Mouse (Mus musculus) cerebellum, adult 2 months (tissue): ENCODE results near the gene Mphosph9. TPM values are rescaled to one million over a fixed set of nuclear protein-coding genes. Genes with fewer than 3 reads are reported as not detected.

ENCODE experiments used
- DNase-seq, 2 experiments: peaks; one replicate each; pipeline ENCODE4 v3.0.0; 2021
- H3K27ac ChIP-seq: fragments of 200-500 bp; 2 replicates; pipeline ENCODE4 v1.5.1; 2012; ENCODE audit warnings: low read length, control low read depth, inconsistent platforms; ENCODE audit not compliant: insufficient read depth
- H3K27me3 ChIP-seq: fragments of 200-500 bp; 2 replicates; pipeline ENCODE4 v1.6.1; 2012; ENCODE audit warnings: inconsistent platforms, mild to moderate bottlenecking, low read length, moderate library complexity; ENCODE audit not compliant: control insufficient read depth, insufficient read depth
- H3K4me1 ChIP-seq: fragments of 200-500 bp; 2 replicates; pipeline ENCODE4 v1.6.1; 2011; ENCODE audit warnings: low read length; ENCODE audit not compliant: control insufficient read depth, insufficient read depth
- H3K4me3 ChIP-seq: fragments of 200-500 bp; replicated peaks from 2 replicates; pipeline ENCODE3; 2011; ENCODE audit warnings: mild to moderate bottlenecking, low read depth, low read length, control low read depth; ENCODE audit not compliant: insufficient read depth
- CTCF ChIP-seq: fragments of 200-500 bp; IDR thresholded peaks from 2 replicates; pipeline ENCODE4 v1.5.1; 2011; ENCODE audit warnings: low read depth, mild to moderate bottlenecking, control low read depth, low read length, moderate library complexity, borderline replicate concordance; ENCODE audit not compliant: insufficient read depth
- POLR2A ChIP-seq: fragments of 200-500 bp; IDR thresholded peaks from 2 replicates; pipeline ENCODE4 v1.6.1; 2011; ENCODE audit warnings: low read length, control low read depth, borderline replicate concordance; ENCODE audit not compliant: insufficient read depth
- WGBS: fragments of 180-500 bp; shearing (Covaris S2); methylation state at CpG from one replicate; pipeline ENCODE4 v1.1.7; 2018; 5-methylcytosine and 5-hydroxymethylcytosine counted together
- polyA plus RNA-seq: library from polyadenylated mRNA; depleted of rRNA; stranded (reverse); fragments of >200 nt; gene quantifications from 2 replicates; pipeline ENCODE4 v1.2.3, GENCODE M21; 2012

Mphosph9 gene
- polyA plus RNA-seq, 1 experiment = 27.2 TPM

- Histone ChIP-seq H3K27me3 (no peaks in the 10 kb centered on the region), H3K4me1 (peaks cover 29% of the 10 kb centered on the region), H3K4me3 (no peak overlapping the region), H3K27ac (no peak overlapping the region)
- no peak for TF ChIP-seq POLR2A
- TF ChIP-seq CTCF = no peak
- 73% methylated on average over 10 of the region's 10 CpGs for WGBS
- DNase-seq = no peak
Measured at GRCm38 (mm10) chr5:124215647-124216046, 112.1 kb downstream of the Mphosph9 start.

GRCm38 (mm10) chr5:124214516-124215145 lies 113.1 kb downstream of the Mphosph9 start:
- WGBS = 74% methylated on average over 14 of the region's 14 CpGs

GRCm38 (mm10) chr5:124213588-124214469 lies 113.9 kb downstream of the Mphosph9 start:
- Histone ChIP-seq H3K4me3 (no peak overlapping the region), H3K27me3 (no peaks in the 10 kb centered on the region), H3K4me1 (peaks cover 37% of the 10 kb centered on the region), H3K27ac (no peak overlapping the region; the same call in 1 of the 2 replicates)
- 82% methylated on average over 13 of the region's 13 CpGs for WGBS
- TF ChIP-seq POLR2A (no peak), CTCF (no peak)
- DNase-seq = no peak

More at GRCm38 (mm10) chr5:124214516-124215145, 113.1 kb downstream of the Mphosph9 start:
- no peak for TF ChIP-seq CTCF
- no peak for TF ChIP-seq POLR2A
- DNase-seq = no peak
- Histone ChIP-seq H3K27ac (no peak overlapping the region), H3K27me3 (no peaks in the 10 kb centered on the region), H3K4me1 (peaks cover 38% of the 10 kb centered on the region), H3K4me3 (no peak overlapping the region)

GRCm38 (mm10) chr5:124211669-124212068 lies 116.1 kb downstream of the Mphosph9 start:
- peaks cover 26% of the 10 kb centered on the region for H3K4me1 ChIP-seq
- H3K27me3 ChIP-seq = no peaks in the 10 kb centered on the region
- no peak for TF ChIP-seq CTCF
- no peak for TF ChIP-seq POLR2A
- 87% methylated on average over 2 of the region's 2 CpGs for WGBS
- no peak overlapping the region for H3K27ac ChIP-seq
- no peak overlapping the region for H3K4me3 ChIP-seq
- no peak for DNase-seq

- no peak overlapping the region for H3K4me3 ChIP-seq
- TF ChIP-seq POLR2A (no peak), CTCF (no peak)
- no peaks in the 10 kb centered on the region for H3K27me3 ChIP-seq
- H3K27ac ChIP-seq = no peak overlapping the region
- 14% methylated on average over 8 of the region's 8 CpGs for WGBS
- DNase-seq = peak; percentile 64 to 75
- peaks cover 30% of the 10 kb centered on the region for H3K4me1 ChIP-seq
Measured at GRCm38 (mm10) chr5:124211234-124211633, 116.5 kb downstream of the Mphosph9 start.

- peak; percentile 62 to 73 for DNase-seq
- no peaks in the 10 kb centered on the region for H3K27me3 ChIP-seq
- peaks cover 32% of the 10 kb centered on the region for H3K4me1 ChIP-seq
- peak overlapping the region; percentile 32 for H3K27ac ChIP-seq
- WGBS = 27% methylated on average over 18 of the region's 18 CpGs
- H3K4me3 ChIP-seq = no peak overlapping the region
- no peak for TF ChIP-seq POLR2A
- no peak for TF ChIP-seq CTCF
Measured at GRCm38 (mm10) chr5:124210281-124211016, 117.3 kb downstream of the Mphosph9 start.

- no peak for TF ChIP-seq CTCF
- TF ChIP-seq POLR2A = no peak
- no peak for DNase-seq
- Histone ChIP-seq H3K27me3 (no peaks in the 10 kb centered on the region), H3K4me3 (no peak overlapping the region), H3K27ac (no peak overlapping the region), H3K4me1 (peaks cover 36% of the 10 kb centered on the region)
- WGBS = 65% methylated on average over 6 of the region's 6 CpGs
Measured at GRCm38 (mm10) chr5:124209850-124210249, 117.9 kb downstream of the Mphosph9 start.
